Mouse (Mus musculus) neural tube, embryonic 15.5 days (tissue): Measurements from ENCODE around the gene Exd2. TPM values are rescaled to one million over a fixed set of nuclear protein-coding genes. Genes with fewer than 3 reads are reported as not detected.

Source experiments
- ATAC-seq: fragments of 200-750 bp; cut with Nextera tagmentation; 2 replicates; pipeline ENCODE4 v1.8.0; 2017; ENCODE audit warnings: mild to moderate bottlenecking, moderate TSS enrichment, moderate library complexity; ENCODE audit not compliant: low FRiP score
- H3K27ac ChIP-seq: fragments of 300-500 bp; sonication (generic); replicated peaks from 2 replicates; pipeline ENCODE4 v1.5.1; 2015; ENCODE audit warnings: mild to moderate bottlenecking, inconsistent platforms
- H3K27me3 ChIP-seq: fragments of 300-500 bp; sonication (generic); replicated peaks from 2 replicates; pipeline ENCODE4 v1.6.1; 2015; ENCODE audit warnings: inconsistent platforms
- H3K36me3 ChIP-seq: fragments of 300-500 bp; sonication (generic); 2 replicates; pipeline ENCODE4 v1.6.1; 2015; ENCODE audit warnings: inconsistent platforms
- H3K4me1 ChIP-seq: fragments of 300-500 bp; sonication (generic); 2 replicates; pipeline ENCODE4 v1.6.1; 2015; ENCODE audit warnings: inconsistent platforms
- H3K4me2 ChIP-seq: fragments of 300-500 bp; sonication (generic); 2 replicates; pipeline ENCODE4 v1.6.1; 2015; ENCODE audit warnings: inconsistent platforms, mild to moderate bottlenecking, moderate library complexity
- H3K4me3 ChIP-seq: fragments of 300-500 bp; sonication (generic); replicated peaks from 2 replicates; pipeline ENCODE4 v1.5.1; 2015; ENCODE audit warnings: mild to moderate bottlenecking, inconsistent platforms
- H3K9ac ChIP-seq: fragments of 300-500 bp; sonication (generic); replicated peaks from 2 replicates; pipeline ENCODE4 v1.6.1; 2015; ENCODE audit warnings: mild to moderate bottlenecking, inconsistent platforms
- H3K9me3 ChIP-seq: fragments of 300-500 bp; sonication (generic); replicated peaks from 2 replicates; pipeline ENCODE4 v1.6.1; 2016; ENCODE audit warnings: inconsistent platforms
- WGBS: fragments of 180-500 bp; shearing (Covaris S2); methylation state at CpG from one replicate; pipeline ENCODE4 v1.1.7; 2015; ENCODE audit warnings: mixed read lengths; 5-methylcytosine and 5-hydroxymethylcytosine counted together
- polyA plus RNA-seq: library from polyadenylated mRNA; unstranded; fragments of >200 nt; fragmentation: Nextera tagmentation; extraction: Ambion mirVana; gene quantifications from 2 replicates; pipeline ENCODE4 v1.2.1, GENCODE M21; 2015

Exd2 gene
- polyA plus RNA-seq, 1 experiment from 2014 or later: 50.1 TPM

DNA sequence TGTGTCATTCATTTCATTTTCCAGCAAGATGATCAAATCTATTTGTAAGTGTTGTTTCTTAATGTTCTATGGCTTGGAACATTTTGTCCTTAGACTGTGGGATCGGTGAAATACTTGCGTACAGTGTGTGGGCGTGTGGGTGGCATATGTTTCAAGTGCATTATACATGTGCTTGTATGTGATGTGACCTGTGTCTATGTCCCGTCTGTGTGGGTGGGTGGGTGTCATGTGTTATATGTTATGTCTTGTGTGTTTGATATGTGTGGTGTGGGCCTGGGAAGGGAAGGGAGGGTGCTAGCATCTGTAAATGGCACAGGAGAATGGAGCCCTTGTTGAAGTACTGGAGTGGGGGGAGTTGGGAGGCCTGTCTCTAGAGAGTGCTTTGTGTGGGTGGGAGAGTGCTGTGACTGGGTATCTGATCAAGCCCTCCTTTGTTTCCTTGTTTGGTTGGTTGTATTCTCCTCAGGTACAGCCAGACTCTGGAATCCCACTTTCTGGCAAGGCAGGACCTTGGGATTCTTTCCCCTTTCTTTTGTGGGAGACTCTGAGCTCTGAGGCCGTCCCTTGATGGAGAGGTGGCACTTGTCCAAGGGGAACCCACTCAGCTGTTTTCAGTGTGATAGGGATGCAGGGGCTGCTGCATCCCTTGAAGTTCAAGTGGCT is 65.0 kb downstream of the Exd2 start:
- Histone ChIP-seq H3K4me3 (no peak overlapping the region), H3K27ac (peak overlapping the region; percentile 60), H3K27me3 (no peaks in the 10 kb centered on the region), H3K9me3 (no peaks in the 10 kb centered on the region), H3K4me2 (no peak overlapping the region), H3K9ac (no peak overlapping the region; the same call in 1 of the 2 replicates), H3K36me3 (no peaks in the 10 kb centered on the region), H3K4me1 (peaks cover 51% of the 10 kb centered on the region)
- 73% methylated on average over 5 of the region's 5 CpGs for WGBS
- peak; percentile 45; the same call in 1 of the 2 replicates for ATAC-seq

DNA sequence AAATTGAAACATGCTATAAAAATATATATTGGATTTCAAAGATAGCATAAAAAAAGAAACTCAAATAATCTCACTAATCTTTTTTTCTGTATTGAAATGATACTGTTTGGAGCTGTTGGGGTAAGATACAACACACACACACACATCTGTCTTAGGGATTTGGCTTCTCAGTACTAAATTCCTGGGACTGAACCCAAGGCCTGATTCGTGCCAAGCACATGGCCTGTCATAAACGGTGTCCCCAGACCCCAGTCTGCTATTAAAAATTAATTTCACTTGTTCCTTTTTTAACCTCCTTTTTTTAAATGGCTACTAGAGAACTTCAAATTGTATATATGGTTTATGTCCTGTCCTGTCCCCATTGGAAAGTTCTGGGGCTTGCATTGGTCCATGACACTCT is 67.2 kb downstream of the Exd2 start:
- WGBS: 70% methylated on average over 2 of the region's 2 CpGs
- no peaks in the 10 kb centered on the region for H3K36me3 ChIP-seq
- no peaks in the 10 kb centered on the region for H3K27me3 ChIP-seq
- no peak for ATAC-seq
- no peak overlapping the region for H3K27ac ChIP-seq
- H3K4me1 ChIP-seq: peaks cover 43% of the 10 kb centered on the region
- H3K4me2 ChIP-seq: no peak overlapping the region
- no peaks in the 10 kb centered on the region for H3K9me3 ChIP-seq
- H3K9ac ChIP-seq: no peak overlapping the region
- H3K4me3 ChIP-seq: no peak overlapping the region

DNA sequence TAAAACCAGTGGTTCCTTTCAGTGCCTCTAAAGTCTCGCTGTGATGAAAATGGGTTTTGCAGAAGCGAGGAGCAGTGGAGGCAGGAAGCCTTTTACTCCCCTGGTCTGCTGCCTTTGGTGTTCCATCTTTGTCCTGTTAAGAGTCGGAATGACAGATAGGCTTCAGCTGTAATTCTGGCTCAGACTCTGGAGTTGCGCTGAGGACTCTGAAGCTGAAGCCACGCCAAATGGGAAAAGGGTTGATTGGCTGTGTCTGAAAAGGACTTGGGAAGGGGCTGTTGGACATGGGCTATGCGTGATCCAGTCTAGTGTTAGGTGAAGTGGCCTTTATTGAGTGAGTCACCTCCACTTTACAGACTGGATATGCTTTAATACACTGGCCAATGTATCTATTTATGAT is 67.7 kb downstream of the Exd2 start:
- H3K4me3 ChIP-seq: no peak overlapping the region
- ATAC-seq: no peak
- H3K9me3 ChIP-seq: no peaks in the 10 kb centered on the region
- no peak overlapping the region for H3K27ac ChIP-seq
- no peak overlapping the region for H3K9ac ChIP-seq
- H3K27me3 ChIP-seq: no peaks in the 10 kb centered on the region
- no peaks in the 10 kb centered on the region for H3K36me3 ChIP-seq
- 55% methylated on average over 6 of the region's 6 CpGs for WGBS
- no peak overlapping the region for H3K4me2 ChIP-seq
- peaks cover 38% of the 10 kb centered on the region for H3K4me1 ChIP-seq

DNA sequence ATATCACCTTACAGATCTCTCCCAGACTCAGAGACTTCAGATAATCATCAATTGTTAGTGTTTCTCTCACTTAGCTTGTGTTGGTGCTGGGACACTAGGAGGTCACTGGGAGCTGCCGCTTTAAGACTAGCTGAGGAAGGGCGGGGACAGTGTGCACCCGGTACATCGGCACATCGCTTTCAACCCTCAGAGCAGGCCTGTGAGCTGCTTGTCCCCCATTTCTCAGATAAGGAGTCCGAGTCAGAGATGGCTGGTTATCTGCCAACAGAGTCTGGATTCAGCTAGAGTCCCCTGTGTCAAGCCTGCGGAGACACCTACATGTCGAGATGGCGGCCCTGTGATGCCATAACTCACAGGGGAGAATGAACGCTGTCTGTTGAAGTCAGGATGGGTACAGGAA is 68.7 kb downstream of the Exd2 start:
- no peak overlapping the region for H3K9ac ChIP-seq
- ATAC-seq: no peak
- 70% methylated on average over 10 of the region's 10 CpGs for WGBS
- no peaks in the 10 kb centered on the region for H3K27me3 ChIP-seq
- H3K9me3 ChIP-seq: no peaks in the 10 kb centered on the region
- H3K36me3 ChIP-seq: no peaks in the 10 kb centered on the region
- H3K4me3 ChIP-seq: no peak overlapping the region
- no peak overlapping the region for H3K4me2 ChIP-seq
- H3K27ac ChIP-seq: no peak overlapping the region
- peaks cover 34% of the 10 kb centered on the region for H3K4me1 ChIP-seq

DNA sequence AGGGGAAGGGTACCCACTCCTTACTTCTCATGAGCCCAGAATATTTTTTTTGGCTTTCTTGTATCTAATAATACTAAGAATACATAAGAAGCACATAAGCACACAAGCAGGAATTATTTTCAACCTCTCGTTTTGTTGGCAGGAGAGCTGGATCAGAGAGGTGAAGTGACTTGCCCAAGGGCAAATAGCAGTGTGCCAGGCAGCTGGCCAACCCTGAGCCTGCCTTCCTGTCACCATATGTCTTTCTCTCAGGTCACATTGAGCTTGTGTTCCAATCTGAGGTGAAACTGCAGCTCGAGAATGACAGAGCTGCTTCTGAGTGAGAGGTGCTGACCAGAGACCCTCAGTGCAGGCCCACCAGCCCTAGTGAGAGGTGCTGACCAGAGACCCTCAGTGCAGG is 71.0 kb downstream of the Exd2 start:
- no peak overlapping the region for H3K27ac ChIP-seq
- no peak overlapping the region for H3K4me2 ChIP-seq
- no peaks in the 10 kb centered on the region for H3K9me3 ChIP-seq
- H3K4me1 ChIP-seq: peaks cover 22% of the 10 kb centered on the region
- H3K27me3 ChIP-seq: no peaks in the 10 kb centered on the region
- WGBS: 60% methylated on average over 2 of the region's 2 CpGs
- no peak overlapping the region for H3K9ac ChIP-seq
- H3K4me3 ChIP-seq: no peak overlapping the region
- no peaks in the 10 kb centered on the region for H3K36me3 ChIP-seq
- no peak for ATAC-seq

DNA sequence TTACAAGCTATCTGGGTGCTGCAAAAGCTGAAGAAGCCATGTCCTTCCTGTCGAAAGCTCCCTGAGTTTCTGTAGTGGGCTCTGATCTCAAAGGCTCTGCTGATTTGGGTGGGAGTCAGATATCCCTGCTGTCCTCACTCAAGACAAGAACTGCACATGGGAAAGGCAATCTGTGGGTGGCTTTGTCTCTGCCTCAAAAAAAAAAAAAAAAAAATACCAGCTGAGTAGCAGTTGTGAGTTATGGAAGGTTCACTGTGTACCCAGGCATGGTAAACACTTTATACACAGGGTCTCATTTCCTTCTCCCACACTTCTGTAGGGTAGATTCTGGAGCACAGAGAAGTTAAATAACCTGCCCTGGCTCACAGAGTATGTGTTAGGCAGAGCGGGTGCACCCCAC is 74.4 kb downstream of the Exd2 start:
- no peak overlapping the region for H3K4me2 ChIP-seq
- H3K27ac ChIP-seq: no peak overlapping the region
- no peak overlapping the region for H3K9ac ChIP-seq
- H3K36me3 ChIP-seq: no peaks in the 10 kb centered on the region
- peaks cover 4% of the 10 kb centered on the region; the same call in 1 of the 2 replicates for H3K4me1 ChIP-seq
- ATAC-seq: no peak
- no peak overlapping the region for H3K4me3 ChIP-seq
- no peaks in the 10 kb centered on the region for H3K27me3 ChIP-seq
- H3K9me3 ChIP-seq: no peaks in the 10 kb centered on the region
- WGBS: 93% methylated on average over 2 of the region's 2 CpGs

DNA sequence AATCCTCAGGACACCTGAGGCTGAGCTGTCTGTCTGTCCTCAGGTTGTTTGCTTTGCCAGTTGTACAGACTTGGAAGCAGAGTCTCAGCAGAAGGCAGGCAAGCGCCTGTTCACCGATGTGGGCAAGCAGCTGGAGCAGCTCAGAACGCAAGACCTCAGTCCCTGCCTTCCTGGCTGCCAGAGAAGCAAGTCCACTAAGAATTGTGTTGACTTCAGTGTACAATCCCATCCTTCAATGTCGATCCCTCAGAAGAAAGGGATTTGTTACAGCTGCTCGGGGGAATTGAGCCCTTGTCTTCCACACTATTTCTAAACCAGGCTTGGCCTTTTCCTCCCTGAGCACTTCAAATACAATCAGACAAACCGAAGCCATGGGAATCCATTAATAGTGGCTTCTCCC is 75.4 kb downstream of the Exd2 start:
- no peak overlapping the region for H3K9ac ChIP-seq
- 55% methylated on average over 6 of the region's 6 CpGs for WGBS
- H3K36me3 ChIP-seq: no peaks in the 10 kb centered on the region
- no peaks in the 10 kb centered on the region for H3K27me3 ChIP-seq
- no peak for ATAC-seq
- H3K9me3 ChIP-seq: no peaks in the 10 kb centered on the region
- no peak overlapping the region for H3K4me3 ChIP-seq
- no peak overlapping the region for H3K27ac ChIP-seq
- H3K4me1 ChIP-seq: peaks cover 4% of the 10 kb centered on the region; the same call in 1 of the 2 replicates
- H3K4me2 ChIP-seq: no peak overlapping the region

DNA sequence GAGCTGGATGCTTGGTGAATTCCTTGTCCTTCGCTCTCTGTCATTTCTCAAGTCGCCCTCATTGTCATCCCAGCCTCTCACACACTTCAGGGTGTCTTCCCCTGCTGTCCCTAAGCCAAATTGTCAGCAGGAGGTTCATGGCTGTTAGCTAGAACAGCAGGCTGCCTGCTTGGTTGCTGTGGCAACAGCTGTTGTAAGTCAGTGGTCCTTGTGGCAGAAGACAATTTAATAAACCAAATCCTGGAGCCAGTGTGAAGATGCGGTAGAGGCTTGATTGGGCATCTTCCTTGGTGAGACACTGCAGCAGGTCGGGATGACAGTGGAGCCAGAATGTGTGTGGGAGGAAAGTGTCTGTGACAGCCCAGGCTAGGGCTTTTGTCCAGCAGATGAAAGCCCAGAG is 82.4 kb downstream of the Exd2 start:
- Histone ChIP-seq H3K4me1 (peaks cover 23% of the 10 kb centered on the region), H3K27ac (peak overlapping the region; percentile 74), H3K27me3 (no peaks in the 10 kb centered on the region), H3K9me3 (no peaks in the 10 kb centered on the region), H3K4me3 (no peak overlapping the region), H3K9ac (no peak overlapping the region), H3K4me2 (0 out of 2 replicates have a peak overlapping the region, but pooled peaks have one; percentile 13), H3K36me3 (no peaks in the 10 kb centered on the region)
- whole genome bisulfite sequencing: 9% methylated on average over 4 of the region's 4 CpGs
- ATAC-seq: 0 out of 2 replicates have a peak, but pooled peaks have one; percentile 36

DNA sequence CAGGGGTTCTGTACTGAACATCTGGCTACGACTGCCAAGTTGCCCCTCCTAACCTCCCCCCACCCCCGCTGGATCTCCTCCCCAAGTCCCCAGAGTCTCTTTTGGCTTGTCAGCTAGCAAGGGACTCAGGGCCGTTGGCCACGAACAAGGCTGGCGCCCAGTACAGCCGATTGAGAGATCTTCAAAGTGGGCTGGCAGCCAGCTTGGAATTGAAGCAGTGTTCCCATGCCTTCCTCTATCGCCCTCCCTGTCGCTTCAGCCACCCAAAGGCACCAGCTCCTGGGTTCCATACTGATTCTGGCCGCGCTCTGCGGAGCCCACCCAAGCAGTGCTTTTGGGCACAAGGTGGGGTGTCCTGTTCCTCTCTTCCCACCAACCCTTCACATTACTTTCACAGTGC is 86.8 kb downstream of the Exd2 start:
- no peaks in the 10 kb centered on the region for H3K27me3 ChIP-seq
- no peaks in the 10 kb centered on the region for H3K9me3 ChIP-seq
- 55% methylated on average over 11 of the region's 11 CpGs for WGBS
- no peak overlapping the region for H3K4me2 ChIP-seq
- ATAC-seq: peak; percentile 18; the same call in 1 of the 2 replicates
- no peak overlapping the region for H3K27ac ChIP-seq
- H3K4me3 ChIP-seq: no peak overlapping the region
- H3K4me1 ChIP-seq: peaks cover 28% of the 10 kb centered on the region
- no peaks in the 10 kb centered on the region for H3K36me3 ChIP-seq
- H3K9ac ChIP-seq: no peak overlapping the region

Other genes starting within 250 kb of the Exd2 start
- 8.0 and 19.7 TPM in 2 replicates for gene Actn1, start 202.7 kb upstream of the Exd2 start, polyA plus RNA-seq
- gene Dcaf5, start 26.5 kb upstream of the Exd2 start, polyA plus RNA-seq: 20.2 and 20.6 TPM in 2 replicates
- 32.9 and 35.0 TPM in 2 replicates for gene Galnt16, start 55.2 kb downstream of the Exd2 start, polyA plus RNA-seq
- gene Slc39a9, start 180.8 kb downstream of the Exd2 start, polyA plus RNA-seq: 22.6 and 25.5 TPM in 2 replicates
- 258 and 270 TPM in 2 replicates for gene Erh, start 181.2 kb downstream of the Exd2 start, polyA plus RNA-seq
- 10.5 and 11.8 TPM in 2 replicates for gene Plekhd1, start 229.5 kb downstream of the Exd2 start, polyA plus RNA-seq